Mouse (Mus musculus) left cerebral cortex, adult 9 months (tissue): ENCODE measurements around the gene Sp7.
A peak's percentile ranks its signal among the peaks of the same experiment; 100 is the strongest.

Experiments
- DNase-seq, 2 experiments: peaks; one replicate each; pipeline ENCODE4 v3.0.0; 2022; ENCODE audit warnings: low spot score in 2 of 2

Sp7 gene

DNA sequence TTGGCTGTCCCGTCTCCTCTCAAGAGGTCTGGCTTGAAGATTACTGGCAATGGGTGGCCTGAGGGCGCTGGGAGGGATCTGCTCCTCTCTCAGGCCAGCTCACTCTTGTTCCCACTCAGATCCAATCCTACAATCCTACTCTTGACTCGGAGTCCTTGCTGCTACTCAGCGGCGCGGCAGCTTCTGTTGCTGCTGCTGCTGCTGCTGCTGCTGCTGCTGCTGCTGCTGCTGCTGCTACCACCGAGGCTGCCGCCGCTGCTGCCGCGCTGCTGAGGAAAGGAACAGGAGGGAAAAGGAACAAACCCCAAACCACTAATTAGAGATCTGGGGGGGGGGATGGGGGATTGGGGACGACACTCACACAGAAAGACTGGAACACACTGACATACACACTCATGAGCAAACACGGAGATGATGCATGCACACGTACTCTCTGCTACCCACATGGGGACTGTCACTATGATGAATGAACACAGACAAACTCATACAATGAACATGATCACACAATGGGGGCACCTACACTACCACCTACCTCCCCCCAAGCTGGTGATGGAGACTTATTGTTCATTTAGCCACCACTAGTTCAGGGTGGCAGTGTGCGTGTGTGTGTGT, at the start of gene Sp7:
Sp7 (minus strand) TSS at position 450 of the 612 bp plus-strand sequence.
- DNase-seq = no peak

GRCm38 (mm10) chr15:102413687-102414086, 46.7 kb upstream of the Sp7 start:
- DNase-seq = no peak

DNA sequence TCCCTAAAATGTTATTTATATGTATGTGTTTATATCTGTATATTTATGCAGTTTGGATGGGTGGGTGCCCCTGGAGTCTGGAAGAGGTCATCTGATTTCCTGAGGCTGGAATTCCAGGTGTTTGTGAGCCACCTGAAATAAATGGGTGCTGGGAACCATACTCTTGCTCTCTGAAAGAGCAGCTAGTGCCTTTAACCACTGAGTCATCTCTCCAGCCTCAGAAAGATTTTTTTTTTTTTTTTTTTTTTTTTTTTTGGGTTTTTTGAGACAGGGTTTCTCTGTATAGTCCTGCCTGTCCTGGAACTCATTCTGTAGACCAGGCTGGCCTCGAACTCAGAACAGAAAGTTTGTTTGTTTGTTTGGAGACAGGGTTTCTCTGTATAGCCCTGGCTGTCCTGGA, 44.1 kb upstream of the Sp7 start:
- no peak for DNase-seq

GRCm38 (mm10) chr15:102409286-102409685, 42.3 kb upstream of the Sp7 start:
- no peak for DNase-seq

- no peak for DNase-seq
These were observed 41.7 kb upstream of the Sp7 start for GRCm38 (mm10) chr15:102408558-102409130.

GRCm38 (mm10) chr15:102407681-102408557, 40.9 kb upstream of the Sp7 start:
- no peak for DNase-seq

GRCm38 (mm10) chr15:102406912-102407580, 40.1 kb upstream of the Sp7 start:
- DNase-seq = no peak

GRCm38 (mm10) chr15:102406196-102406911, 39.4 kb upstream of the Sp7 start:
- DNase-seq = peak in 1 of 2 experiments; percentile 47

DNA sequence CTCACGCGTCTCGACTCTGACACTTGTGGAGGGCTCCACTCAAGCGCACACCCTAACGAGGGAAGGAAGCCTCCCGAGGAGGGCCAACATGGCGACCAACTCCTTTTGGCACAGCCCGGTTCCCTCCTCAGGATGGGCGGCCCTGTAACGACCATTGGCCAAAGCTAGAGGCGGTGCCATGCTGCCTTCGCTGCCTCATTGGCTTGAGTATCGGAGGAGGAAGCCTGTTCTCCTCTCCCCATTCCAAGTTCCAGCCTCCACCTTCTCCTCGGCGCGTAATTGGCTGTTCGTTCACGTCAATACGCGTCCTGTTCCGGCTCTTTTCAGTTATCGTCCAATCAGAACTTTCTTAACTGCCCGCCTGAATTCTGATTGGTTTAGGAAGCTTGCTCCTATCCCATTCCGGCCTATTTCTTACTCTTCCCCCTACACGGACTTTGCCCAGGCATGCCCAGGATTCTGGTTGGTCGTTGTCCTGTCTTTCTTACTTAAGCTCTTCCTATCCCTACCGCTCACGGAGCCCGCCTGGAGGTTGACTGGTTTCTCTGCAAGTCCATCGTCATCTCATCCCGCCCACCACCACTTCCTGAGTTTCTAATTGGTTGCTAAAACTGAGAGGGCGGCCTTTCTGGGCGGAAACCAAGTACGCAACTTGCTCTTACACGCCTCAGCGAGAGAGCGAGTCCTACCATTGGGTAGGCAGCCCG, 38.7 kb upstream of the Sp7 start, which contains the start of gene Sp1:
Sp1 (plus strand) TSS at position 655 of the 707 bp plus-strand sequence.
- DNase-seq = peak; percentile 100

GRCm38 (mm10) chr15:102404608-102405488, 37.9 kb upstream of the Sp7 start:
- no peak for DNase-seq

DNA sequence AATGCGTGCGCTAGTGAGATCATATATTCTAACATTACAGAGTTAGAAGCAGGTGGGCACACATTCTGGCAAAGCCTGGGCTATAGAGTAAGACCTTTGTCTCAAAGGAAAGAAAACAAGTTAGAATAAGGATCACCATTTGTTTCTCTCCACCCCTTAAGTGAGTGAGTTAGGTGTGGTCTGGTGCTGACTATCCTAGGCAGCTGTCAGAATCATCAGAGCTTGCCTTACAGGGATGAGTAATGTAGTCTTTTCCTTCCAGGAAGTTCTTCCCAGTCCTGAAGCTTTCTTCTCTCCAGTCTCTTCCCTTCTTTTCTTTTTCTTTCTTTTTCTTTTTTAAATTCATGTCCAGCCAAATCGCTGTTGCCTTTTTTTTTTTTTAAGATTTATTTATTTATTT, 35.2 kb upstream of the Sp7 start:
- no peak for DNase-seq

DNA sequence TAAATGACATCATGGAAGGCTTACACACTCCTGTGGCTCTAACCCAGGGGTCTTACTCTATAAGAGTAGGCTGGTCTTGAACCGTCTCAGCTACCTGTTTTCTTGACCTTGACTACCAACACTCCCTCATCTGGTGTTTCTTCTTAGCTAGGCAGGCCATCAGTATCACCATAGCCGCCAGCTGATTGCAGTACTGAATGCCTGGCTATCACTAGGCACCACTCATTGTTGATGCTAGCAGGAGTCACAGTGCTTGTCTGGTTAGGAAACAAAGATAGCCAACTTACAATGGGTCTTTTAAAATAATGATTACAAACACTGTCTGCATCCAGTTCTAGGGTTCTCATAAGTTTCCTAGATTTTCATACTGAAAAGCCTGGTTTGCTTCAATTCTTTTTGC, 34.3 kb upstream of the Sp7 start:
- no peak for DNase-seq

DNA sequence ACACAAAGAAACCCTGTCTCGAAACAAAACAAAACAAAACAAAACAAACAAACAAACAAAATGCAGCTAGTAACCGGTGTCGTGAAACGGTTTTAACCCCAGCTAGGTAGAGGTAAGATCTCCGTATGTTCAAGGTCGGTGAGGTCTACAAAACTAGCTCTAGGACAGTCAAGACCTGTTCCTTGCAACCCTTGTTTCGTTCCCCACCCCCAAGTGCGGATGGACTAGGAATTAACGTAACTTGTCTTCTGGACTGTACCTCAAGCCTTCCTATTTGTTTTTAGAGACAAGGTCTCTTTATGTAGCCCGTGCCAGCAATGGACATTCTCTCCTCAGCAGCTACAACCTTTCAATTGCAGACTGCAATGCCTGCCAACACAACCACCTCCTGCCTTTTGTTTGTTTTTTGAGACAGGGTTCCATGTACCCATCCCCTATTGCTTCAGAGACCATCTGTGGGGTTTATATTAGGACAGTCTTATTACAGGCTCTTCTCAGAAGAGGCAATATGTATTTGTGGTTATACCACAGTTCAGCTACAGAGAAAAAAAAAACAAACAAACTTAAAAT, 33.6 kb upstream of the Sp7 start:
- DNase-seq = no peak

- peak; percentile 46 to 64 for DNase-seq
These were observed 32.5 kb upstream of the Sp7 start for GRCm38 (mm10) chr15:102399229-102400221.

DNA sequence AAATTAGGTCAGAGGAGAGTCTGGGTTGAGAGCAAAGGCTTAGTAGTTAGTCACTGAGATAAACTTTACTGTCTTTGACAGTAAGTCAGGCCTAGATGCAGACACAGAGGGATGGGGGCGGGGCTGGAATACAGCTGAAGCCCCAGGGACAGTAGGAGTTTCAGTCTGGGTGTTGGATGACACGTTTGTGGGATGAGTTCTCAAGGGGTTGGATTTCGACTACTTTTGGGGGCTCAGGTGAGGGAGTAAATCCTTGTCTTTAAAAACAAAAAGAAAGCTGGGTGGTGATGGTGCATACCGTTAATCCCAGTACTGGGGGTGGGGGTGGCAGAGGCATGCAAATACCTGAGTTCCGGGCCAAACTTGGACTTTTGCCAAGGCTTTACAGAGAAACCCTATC, 31.6 kb upstream of the Sp7 start:
- DNase-seq = no peak

DNA sequence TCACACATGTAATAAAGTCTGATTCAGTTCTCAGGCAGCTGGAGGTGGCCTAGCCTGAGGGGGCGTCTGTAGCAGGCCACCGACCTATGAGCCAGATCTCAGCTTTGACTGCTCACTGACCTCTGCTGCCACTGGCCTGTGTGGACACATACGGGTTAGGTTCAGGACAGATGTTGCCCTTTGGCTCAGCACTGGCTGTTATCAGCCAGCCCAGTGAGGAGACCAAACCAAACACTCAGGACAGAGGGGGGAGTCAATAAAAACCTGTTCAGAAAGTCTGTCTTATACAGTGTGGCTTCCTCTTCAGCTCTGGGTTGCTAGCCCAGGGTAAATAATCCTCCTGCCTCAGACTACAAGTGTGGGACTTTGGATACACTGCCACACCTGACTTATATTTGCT, 28.1 kb upstream of the Sp7 start:
- DNase-seq = no peak

GRCm38 (mm10) chr15:102393584-102394014, 26.6 kb upstream of the Sp7 start:
- no peak for DNase-seq

GRCm38 (mm10) chr15:102392520-102392919, 25.5 kb upstream of the Sp7 start:
- no peak for DNase-seq
